Mouse (Mus musculus): ENCODE results near the gene Tmem270.

DNA sequence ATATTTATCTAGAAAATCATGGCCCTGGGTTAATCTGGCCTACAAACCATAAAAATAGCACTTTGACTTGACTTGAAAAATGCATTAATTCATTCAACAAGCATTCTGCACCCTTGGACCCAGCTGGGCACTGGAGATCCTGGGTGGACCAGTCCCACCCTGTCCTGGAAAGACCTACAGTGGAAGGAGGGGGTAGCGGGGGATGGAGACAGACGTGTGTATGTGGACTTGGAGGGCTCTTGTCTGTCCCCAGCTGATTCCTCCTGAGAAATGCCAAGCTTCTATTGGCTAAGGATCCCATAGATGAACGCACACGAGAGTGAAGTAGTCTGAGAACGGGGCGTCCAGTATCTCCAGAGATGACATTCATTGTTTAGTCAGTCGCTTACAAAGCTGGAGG lies 18.0 kb downstream of the Tmem270 start:
- TF ChIP-seq POLR2A (IDR thresholded peaks at IDR 0.05; ENCODE audit: insufficient read length, low read depth) (no peak), CEBPB (IDR thresholded peaks at IDR 0.05; ENCODE audit: insufficient read depth, poor library complexity, severe bottlenecking) (no peak), USF1 (IDR thresholded peaks at IDR 0.05; ENCODE audit: low read depth) (no peak), TCF3 (IDR thresholded peaks at IDR 0.05; ENCODE audit: insufficient read length, low read depth) (no peak), MAX (IDR thresholded peaks at IDR 0.05; ENCODE audit: low read depth) (no peak), TCF12 (IDR thresholded peaks at IDR 0.05; ENCODE audit: insufficient read depth, poor library complexity, severe bottlenecking) (no peak)
